Mouse (Mus musculus): Measurements from ENCODE around the gene Tcam1.

Tcam1 gene

GRCm38 (mm10) chr11:106271131-106271793 is 5.2 kb upstream of the Tcam1 start:
- no peak for TF ChIP-seq GATA4 (IDR thresholded peaks at IDR 0.05; ENCODE audit: insufficient replicate concordance, low read length)

GRCm38 (mm10) chr11:106271794-106272643 is 4.5 kb upstream of the Tcam1 start:
- TF ChIP-seq GATA4 (IDR thresholded peaks at IDR 0.05; ENCODE audit: insufficient replicate concordance, low read length): no peak

- no peak; the same call in 1 of the 2 replicates for TF ChIP-seq GATA4 (IDR thresholded peaks at IDR 0.05; ENCODE audit: insufficient replicate concordance, low read length)
These were observed 3.7 kb upstream of the Tcam1 start, which contains the start of gene Smarcd2 for GRCm38 (mm10) chr11:106272644-106273310. TSS of gene Smarcd2 (minus strand) at chr11:106272972.

- no peak for TF ChIP-seq GATA4 (IDR thresholded peaks at IDR 0.05; ENCODE audit: insufficient replicate concordance, low read length)
These were observed 3.2 kb upstream of the Tcam1 start for GRCm38 (mm10) chr11:106273311-106273684.

GRCm38 (mm10) chr11:106273811-106274210 is 2.7 kb upstream of the Tcam1 start:
- no peak for TF ChIP-seq GATA4 (IDR thresholded peaks at IDR 0.05; ENCODE audit: insufficient replicate concordance, low read length)

- TF ChIP-seq GATA4 (IDR thresholded peaks at IDR 0.05; ENCODE audit: insufficient replicate concordance, low read length): no peak
These were observed 2.1 kb upstream of the Tcam1 start for GRCm38 (mm10) chr11:106274374-106274773.

- no peak for TF ChIP-seq GATA4 (IDR thresholded peaks at IDR 0.05; ENCODE audit: insufficient replicate concordance, low read length)
These were observed 1.5 kb upstream of the Tcam1 start for GRCm38 (mm10) chr11:106274971-106275411.

GRCm38 (mm10) chr11:106282452-106282851 is 6.0 kb downstream of the Tcam1 start:
- no peak for TF ChIP-seq GATA4 (IDR thresholded peaks at IDR 0.05; ENCODE audit: insufficient replicate concordance, low read length)

- TF ChIP-seq GATA4 (IDR thresholded peaks at IDR 0.05; ENCODE audit: insufficient replicate concordance, low read length): no peak
These were observed 6.9 kb downstream of the Tcam1 start for GRCm38 (mm10) chr11:106283371-106283770.

- TF ChIP-seq GATA4 (IDR thresholded peaks at IDR 0.05; ENCODE audit: insufficient replicate concordance, low read length): no peak
These were observed 7.7 kb downstream of the Tcam1 start for GRCm38 (mm10) chr11:106284126-106284525.

- TF ChIP-seq GATA4 (IDR thresholded peaks at IDR 0.05; ENCODE audit: insufficient replicate concordance, low read length): no peak
These were observed 9.7 kb downstream of the Tcam1 start for GRCm38 (mm10) chr11:106286206-106286605.

GRCm38 (mm10) chr11:106286987-106287386 is 10.5 kb downstream of the Tcam1 start:
- no peak for TF ChIP-seq GATA4 (IDR thresholded peaks at IDR 0.05; ENCODE audit: insufficient replicate concordance, low read length)

GRCm38 (mm10) chr11:106289369-106289768 is 12.9 kb downstream of the Tcam1 start:
- no peak for TF ChIP-seq GATA4 (IDR thresholded peaks at IDR 0.05; ENCODE audit: insufficient replicate concordance, low read length)

- TF ChIP-seq GATA4 (IDR thresholded peaks at IDR 0.05; ENCODE audit: insufficient replicate concordance, low read length): no peak
These were observed 13.9 kb downstream of the Tcam1 start for GRCm38 (mm10) chr11:106290376-106290775.

- TF ChIP-seq GATA4 (IDR thresholded peaks at IDR 0.05; ENCODE audit: insufficient replicate concordance, low read length): no peak
These were observed 15.4 kb downstream of the Tcam1 start for GRCm38 (mm10) chr11:106291861-106292260.

GRCm38 (mm10) chr11:106301765-106302164 is 25.3 kb downstream of the Tcam1 start, which contains the start of gene Gh:
TSS of gene Gh (minus strand) at chr11:106301865.
- no peak for TF ChIP-seq GATA4 (IDR thresholded peaks at IDR 0.05; ENCODE audit: insufficient replicate concordance, low read length)

Measured in liver, adult (tissue).